Mouse (Mus musculus): Measurements from ENCODE around the gene Nfasc.
A peak's percentile ranks its signal among the peaks of the same experiment; 100 is the strongest.

Gene Nfasc

DNA sequence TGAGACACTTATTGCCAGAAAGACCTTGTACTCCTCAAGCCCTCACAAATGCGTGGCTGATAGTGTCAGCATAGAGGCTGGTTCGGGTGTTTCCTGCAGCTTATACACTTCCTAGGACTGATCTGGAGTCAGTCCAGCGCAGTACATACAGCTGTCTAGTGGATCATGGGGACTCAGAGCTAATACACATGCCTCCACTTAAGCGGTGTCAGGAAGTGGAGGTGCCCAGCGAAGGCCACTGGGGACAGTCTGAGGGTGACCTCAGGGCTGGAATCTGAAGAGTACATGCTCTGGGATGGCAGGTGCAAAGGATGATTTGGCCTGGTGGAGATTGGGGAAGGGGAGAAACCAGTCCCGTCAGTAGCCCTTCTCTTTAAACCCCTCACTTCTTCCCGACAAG, 200.9 kb downstream of the Nfasc start:
- DNase-seq (ENCODE audit: low read depth, low spot score), result no peak
- H3K27me3 ChIP-seq (ENCODE audit: control insufficient read depth, insufficient read depth, low read length, poor library complexity, severe bottlenecking), result no peaks in the 10 kb centered on the region; the same call in 1 of the 2 replicates
- H3K36me3 ChIP-seq (ENCODE audit: control insufficient read depth, insufficient read depth, low read length, poor library complexity, severe bottlenecking), result no peaks in the 10 kb centered on the region

DNA sequence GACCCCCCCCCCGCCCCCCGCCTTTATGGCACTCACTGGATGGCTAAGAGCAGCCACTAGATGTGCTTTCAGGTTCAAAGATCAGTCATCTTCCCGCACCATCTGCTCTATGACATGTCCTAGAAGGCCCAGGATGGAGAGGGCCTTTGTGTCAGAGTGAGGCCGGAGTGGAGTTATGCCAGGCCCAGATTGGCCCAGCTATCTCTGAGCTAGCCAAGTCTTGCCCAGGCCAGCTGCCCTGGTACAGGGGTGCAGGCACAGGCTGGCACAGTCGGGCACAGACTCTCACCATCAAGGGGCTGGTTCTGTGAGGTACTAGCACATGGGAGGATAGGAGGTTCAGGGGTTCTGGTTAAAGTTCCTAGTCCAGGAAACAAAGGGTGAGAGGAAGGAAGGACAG, 203.9 kb downstream of the Nfasc start:
- Histone ChIP-seq H3K36me3 (ENCODE audit: control insufficient read depth, insufficient read depth, low read length, poor library complexity, severe bottlenecking) (no peaks in the 10 kb centered on the region), H3K27me3 (ENCODE audit: control insufficient read depth, insufficient read depth, low read length, poor library complexity, severe bottlenecking) (no peaks in the 10 kb centered on the region; the same call in 1 of the 2 replicates)
- DNase-seq (ENCODE audit: low read depth, low spot score), result no peak

DNA sequence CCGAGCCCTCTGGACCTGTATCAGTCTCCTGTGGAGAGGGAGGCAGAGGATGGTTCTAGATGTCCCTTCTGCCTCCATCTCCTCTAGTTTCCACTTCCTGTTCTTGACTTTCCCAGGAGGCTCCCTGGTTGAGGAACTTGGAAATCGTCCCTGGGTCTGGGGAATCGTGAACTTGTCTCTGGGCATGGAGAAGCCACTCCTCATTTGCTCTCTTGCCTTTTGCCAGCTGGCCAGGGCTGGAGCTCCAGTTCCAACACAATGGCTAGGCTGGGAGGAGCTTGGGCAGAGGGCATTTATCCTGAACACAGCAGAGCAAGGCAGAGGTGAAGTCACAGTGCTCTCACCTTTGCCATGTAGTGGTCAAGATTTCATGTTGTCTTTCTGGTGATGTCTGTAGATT, 205.2 kb downstream of the Nfasc start:
- Histone ChIP-seq H3K36me3 (ENCODE audit: control insufficient read depth, insufficient read depth, low read length, poor library complexity, severe bottlenecking) (no peaks in the 10 kb centered on the region), H3K27me3 (ENCODE audit: control insufficient read depth, insufficient read depth, low read length, poor library complexity, severe bottlenecking) (no peaks in the 10 kb centered on the region)
- no peak for DNase-seq (ENCODE audit: low read depth, low spot score)

DNA sequence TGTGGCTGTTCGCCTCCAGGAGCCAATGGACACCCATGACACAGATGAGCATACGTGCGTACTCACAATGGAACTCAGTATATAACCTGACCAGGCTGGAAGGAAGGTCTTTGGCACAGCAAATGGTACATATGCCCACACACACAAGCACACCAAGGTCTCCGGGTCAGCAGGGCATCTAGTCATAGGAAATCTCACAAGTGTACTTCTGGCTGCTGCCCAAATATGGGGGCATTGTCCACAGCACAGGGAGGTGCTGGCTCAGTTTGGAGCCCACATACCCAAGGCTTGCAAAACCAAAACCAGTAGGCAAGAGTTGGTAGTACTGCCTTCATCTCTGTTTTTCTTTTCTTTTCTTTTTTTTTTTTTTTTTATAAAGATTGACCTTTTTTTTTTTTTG, 206.1 kb downstream of the Nfasc start:
- no peak for DNase-seq (ENCODE audit: low read depth, low spot score)
- no peaks in the 10 kb centered on the region for H3K36me3 ChIP-seq (ENCODE audit: control insufficient read depth, insufficient read depth, low read length, poor library complexity, severe bottlenecking)
- H3K27me3 ChIP-seq (ENCODE audit: control insufficient read depth, insufficient read depth, low read length, poor library complexity, severe bottlenecking), result no peaks in the 10 kb centered on the region

DNA sequence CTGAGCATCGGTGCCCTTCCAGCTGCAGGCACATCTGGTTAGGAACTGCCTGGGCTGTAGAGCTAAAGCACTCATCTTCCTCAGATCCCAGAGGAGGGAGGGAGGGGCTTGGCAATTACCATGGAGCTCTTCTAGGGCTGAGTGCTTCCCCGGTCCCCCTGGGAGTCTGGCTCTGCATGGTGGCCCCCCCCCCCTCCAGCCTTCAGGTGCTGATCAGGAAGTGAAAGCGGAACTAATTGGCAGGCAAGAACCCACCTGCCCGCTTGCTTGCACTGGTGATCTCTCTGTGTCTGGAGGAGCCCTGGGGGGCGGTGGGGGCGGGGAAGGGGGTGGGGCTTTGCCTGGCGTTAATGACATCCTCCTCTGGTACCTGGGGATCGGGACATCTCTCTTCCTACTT, 207.8 kb downstream of the Nfasc start:
- H3K27me3 ChIP-seq (ENCODE audit: control insufficient read depth, insufficient read depth, low read length, poor library complexity, severe bottlenecking), result no peaks in the 10 kb centered on the region
- peak; percentile 86 for DNase-seq (ENCODE audit: low read depth, low spot score)
- H3K36me3 ChIP-seq (ENCODE audit: control insufficient read depth, insufficient read depth, low read length, poor library complexity, severe bottlenecking), result no peaks in the 10 kb centered on the region

DNA sequence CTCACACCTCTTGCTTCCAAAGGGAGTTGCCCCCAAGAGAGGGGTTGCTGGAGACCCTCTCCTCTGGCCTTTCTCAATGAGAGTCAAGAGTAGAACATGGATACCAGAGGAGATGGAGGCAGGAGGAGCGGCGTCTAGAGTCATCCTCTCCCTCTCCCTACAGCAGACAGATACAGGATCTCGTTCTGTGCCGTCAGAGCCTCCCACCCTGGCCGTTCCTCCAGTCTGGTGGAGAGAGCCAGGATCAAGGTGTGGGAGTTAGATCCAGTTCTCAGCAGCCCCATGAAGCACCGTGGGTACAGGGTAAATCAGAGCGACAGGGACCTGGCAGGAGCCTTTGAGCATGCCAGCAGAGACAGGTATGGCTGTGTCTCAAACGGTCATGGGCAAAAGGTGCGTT, 209.1 kb downstream of the Nfasc start:
- Histone ChIP-seq H3K27me3 (ENCODE audit: control insufficient read depth, insufficient read depth, low read length, poor library complexity, severe bottlenecking) (no peaks in the 10 kb centered on the region), H3K36me3 (ENCODE audit: control insufficient read depth, insufficient read depth, low read length, poor library complexity, severe bottlenecking) (no peaks in the 10 kb centered on the region)
- DNase-seq (ENCODE audit: low read depth, low spot score), result no peak

DNA sequence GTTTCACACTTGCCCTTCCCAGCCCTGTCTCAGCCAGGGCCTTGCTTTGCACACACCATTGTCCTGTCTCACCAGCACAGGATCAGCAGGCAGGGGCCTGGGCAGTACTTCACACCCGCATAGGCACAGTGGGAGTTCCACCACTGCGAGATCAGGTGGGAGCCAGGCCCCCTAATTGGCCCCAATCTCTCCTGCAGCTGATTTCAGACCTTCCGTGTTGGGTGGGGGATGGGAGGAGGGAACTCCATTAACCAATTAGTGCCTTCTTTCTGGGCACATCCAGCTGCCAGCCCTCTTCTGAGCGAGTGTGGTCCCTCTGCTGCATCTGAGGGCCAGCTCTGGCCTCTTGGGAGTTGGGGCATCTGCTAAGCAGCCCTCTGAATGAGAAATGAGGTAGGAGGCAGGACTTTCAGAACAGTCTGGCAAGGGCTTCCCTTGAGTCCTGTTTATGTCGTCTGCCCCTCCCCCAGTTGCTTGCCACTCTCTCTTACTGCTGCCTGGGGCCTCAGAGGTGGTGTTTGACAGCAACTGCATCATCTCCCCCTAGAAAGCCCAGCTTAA, 210.9 kb downstream of the Nfasc start:
- peak; percentile 39 for DNase-seq (ENCODE audit: low read depth, low spot score)
- Histone ChIP-seq H3K36me3 (ENCODE audit: control insufficient read depth, insufficient read depth, low read length, poor library complexity, severe bottlenecking) (no peaks in the 10 kb centered on the region), H3K27me3 (ENCODE audit: control insufficient read depth, insufficient read depth, low read length, poor library complexity, severe bottlenecking) (no peaks in the 10 kb centered on the region)

DNA sequence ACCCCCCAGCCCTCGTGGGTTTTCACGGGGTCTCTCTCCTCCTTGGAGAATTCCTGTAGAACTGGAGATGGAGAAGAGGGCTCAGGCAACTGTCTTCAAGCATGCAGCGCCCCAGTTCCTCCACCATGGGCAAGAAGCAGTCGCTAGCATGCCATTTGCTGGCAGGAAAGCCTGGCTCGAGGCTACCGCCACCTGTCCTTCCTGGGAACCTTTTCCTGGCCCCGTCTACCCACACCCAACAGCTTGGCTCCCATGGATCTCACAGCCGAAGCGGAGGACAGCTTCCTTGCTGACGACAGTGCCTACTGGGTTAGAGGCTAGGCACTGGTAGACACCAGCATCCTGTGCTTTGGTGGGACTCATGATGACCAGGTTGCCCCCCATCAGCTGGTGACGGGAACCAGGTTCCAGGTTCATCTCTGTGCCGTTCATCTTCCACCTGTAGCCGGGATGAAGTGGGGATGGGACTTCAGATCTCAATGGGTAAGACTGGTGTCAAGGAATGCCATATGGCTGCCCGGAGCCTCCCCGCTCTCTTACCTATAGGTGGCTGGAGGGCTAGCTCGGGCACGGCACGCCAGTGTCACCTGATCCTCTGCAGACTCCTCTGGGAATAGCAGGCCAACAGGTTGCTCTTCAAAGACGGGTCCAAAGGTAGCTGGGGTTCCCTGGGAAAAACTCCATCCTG, 212.8 kb downstream of the Nfasc start:
- DNase-seq (ENCODE audit: low read depth, low spot score), result no peak
- H3K36me3 ChIP-seq (ENCODE audit: control insufficient read depth, insufficient read depth, low read length, poor library complexity, severe bottlenecking), result no peaks in the 10 kb centered on the region
- H3K27me3 ChIP-seq (ENCODE audit: control insufficient read depth, insufficient read depth, low read length, poor library complexity, severe bottlenecking), result no peaks in the 10 kb centered on the region

DNA sequence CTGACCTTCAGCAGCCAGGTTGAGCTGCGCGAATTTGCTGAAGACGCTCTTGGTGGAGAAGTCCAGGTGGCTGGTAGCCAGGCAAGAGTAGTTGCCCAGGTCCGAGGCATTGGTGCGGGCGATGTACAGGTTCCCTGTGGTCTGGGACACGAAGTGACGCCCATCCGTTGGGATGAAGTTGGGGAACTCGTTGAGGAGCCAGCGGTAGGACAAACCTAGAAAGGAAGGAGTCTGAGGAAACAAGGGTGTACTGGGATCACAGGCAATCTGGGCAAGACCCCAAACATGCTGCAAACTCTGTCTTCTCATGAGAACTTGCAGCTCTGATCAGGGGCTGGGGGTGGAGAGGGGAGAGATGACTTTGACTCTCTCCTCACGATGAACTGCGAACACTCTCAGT, 213.5 kb downstream of the Nfasc start:
- Histone ChIP-seq H3K27me3 (ENCODE audit: control insufficient read depth, insufficient read depth, low read length, poor library complexity, severe bottlenecking) (no peaks in the 10 kb centered on the region), H3K36me3 (ENCODE audit: control insufficient read depth, insufficient read depth, low read length, poor library complexity, severe bottlenecking) (no peaks in the 10 kb centered on the region)
- DNase-seq (ENCODE audit: low read depth, low spot score), result no peak

DNA sequence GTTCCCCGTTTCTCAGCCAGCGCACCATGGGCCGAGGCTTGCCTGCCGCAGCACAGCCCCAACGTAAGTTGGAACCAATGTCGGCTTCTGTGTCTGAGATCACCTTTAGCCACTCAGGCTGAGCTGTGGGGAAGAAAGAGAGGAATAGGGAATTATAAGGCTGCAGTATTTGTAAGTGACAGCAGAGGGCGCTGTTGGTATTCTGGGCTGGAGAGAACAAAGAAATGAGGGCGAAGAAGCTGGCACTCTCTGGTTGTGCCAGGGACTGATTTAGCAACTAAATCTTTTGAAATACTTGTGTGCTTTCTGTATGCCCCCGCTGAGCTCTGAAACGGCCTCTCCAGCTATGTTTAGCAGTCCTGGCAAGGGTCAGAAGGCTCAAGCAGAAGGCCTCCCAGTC, 215.8 kb downstream of the Nfasc start:
- DNase-seq (ENCODE audit: low read depth, low spot score), result peak; percentile 81
- no peaks in the 10 kb centered on the region for H3K27me3 ChIP-seq (ENCODE audit: control insufficient read depth, insufficient read depth, low read length, poor library complexity, severe bottlenecking)

DNA sequence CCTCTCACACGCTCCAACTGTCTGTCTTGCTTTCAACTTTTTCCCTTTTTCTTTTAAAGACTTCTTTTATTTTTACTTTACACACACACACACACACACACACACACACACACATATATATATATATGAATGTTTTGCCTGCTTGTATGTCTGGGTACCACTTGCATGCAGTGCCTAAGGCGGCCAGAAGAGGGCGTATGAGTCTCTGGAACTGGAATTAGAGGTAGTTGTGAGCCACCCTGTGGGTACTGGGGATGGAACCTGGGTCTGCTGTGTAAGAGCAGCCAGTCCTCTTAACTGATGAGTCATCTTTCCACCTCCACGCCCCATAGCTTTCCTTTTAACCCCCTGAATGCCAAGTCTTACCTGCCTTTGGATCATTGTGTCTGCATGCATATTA, 217.7 kb downstream of the Nfasc start:
- peak; percentile 69 for DNase-seq (ENCODE audit: low read depth, low spot score)
- no peaks in the 10 kb centered on the region for H3K27me3 ChIP-seq (ENCODE audit: control insufficient read depth, insufficient read depth, low read length, poor library complexity, severe bottlenecking)
- H3K36me3 ChIP-seq (ENCODE audit: control insufficient read depth, insufficient read depth, low read length, poor library complexity, severe bottlenecking), result no peaks in the 10 kb centered on the region

More for the DNA sequence above, 215.8 kb downstream of the Nfasc start:
- no peaks in the 10 kb centered on the region for H3K36me3 ChIP-seq (ENCODE audit: control insufficient read depth, insufficient read depth, low read length, poor library complexity, severe bottlenecking)

DNA sequence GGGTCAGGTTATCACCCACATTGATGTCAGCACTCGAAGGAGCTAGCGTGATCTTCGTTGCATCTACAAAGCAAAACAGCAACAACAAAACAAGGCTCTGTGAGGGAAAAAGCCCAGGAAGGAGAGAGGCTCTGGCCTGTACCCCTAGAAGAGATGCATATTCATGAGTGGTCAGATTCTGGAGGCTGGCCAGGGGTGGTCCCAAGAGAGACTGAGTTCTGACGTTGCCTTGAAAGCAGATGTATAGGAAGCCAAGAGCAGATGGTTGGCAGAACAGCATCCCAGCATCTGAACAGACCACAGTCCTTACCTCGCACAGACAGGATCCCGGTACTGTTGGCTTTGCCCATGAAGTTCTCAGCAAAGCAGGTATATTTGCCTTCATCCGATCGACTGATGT, 218.5 kb downstream of the Nfasc start:
- no peak for DNase-seq (ENCODE audit: low read depth, low spot score)
- Histone ChIP-seq H3K27me3 (ENCODE audit: control insufficient read depth, insufficient read depth, low read length, poor library complexity, severe bottlenecking) (no peaks in the 10 kb centered on the region), H3K36me3 (ENCODE audit: control insufficient read depth, insufficient read depth, low read length, poor library complexity, severe bottlenecking) (no peaks in the 10 kb centered on the region)

DNA sequence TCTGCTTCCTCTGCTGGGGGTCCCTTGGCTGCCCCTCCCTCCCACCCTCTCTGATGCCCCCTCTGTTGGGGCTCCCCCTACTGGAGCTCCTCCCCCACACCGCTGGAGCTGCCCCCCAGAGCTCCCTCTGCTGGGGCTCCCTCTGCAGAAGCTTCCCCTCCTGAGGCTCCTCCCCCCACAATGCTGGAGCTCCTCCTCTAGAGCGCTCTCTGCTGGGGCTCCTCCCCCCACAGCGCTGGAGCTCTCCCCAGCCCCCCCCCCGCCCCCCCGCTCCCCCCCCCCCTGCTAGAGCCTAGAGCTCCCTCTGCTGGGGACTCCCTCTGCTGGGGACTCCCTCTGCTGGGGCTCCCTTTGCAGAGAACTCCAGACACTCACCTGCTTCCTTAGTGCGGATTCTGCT, 220.8 kb downstream of the Nfasc start:
- Histone ChIP-seq H3K36me3 (ENCODE audit: control insufficient read depth, insufficient read depth, low read length, poor library complexity, severe bottlenecking) (no peaks in the 10 kb centered on the region), H3K27me3 (ENCODE audit: control insufficient read depth, insufficient read depth, low read length, poor library complexity, severe bottlenecking) (no peaks in the 10 kb centered on the region)
- DNase-seq (ENCODE audit: low read depth, low spot score), result peak; percentile 80

DNA sequence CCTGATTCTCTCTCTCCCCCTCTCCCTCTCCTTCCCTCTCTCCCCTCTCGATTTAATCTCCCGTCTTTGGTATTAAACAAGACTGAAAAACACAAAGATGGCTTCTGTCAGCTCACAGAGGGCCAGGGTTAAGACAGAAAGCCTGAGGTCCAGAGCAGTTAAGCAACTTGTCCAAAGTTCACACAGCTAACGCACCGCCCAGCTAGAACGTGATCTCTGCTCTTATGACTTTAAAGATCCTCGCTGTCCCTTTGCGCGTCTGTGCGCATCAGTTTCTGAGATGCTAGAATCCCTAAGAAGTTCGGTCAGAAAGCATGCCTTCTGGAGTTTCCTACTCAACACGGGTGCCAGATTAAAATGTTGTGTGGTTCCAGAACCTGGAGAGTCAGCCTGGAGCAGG, 221.9 kb downstream of the Nfasc start:
- no peaks in the 10 kb centered on the region for H3K36me3 ChIP-seq (ENCODE audit: control insufficient read depth, insufficient read depth, low read length, poor library complexity, severe bottlenecking)
- no peaks in the 10 kb centered on the region for H3K27me3 ChIP-seq (ENCODE audit: control insufficient read depth, insufficient read depth, low read length, poor library complexity, severe bottlenecking)
- DNase-seq (ENCODE audit: low read depth, low spot score), result no peak

DNA sequence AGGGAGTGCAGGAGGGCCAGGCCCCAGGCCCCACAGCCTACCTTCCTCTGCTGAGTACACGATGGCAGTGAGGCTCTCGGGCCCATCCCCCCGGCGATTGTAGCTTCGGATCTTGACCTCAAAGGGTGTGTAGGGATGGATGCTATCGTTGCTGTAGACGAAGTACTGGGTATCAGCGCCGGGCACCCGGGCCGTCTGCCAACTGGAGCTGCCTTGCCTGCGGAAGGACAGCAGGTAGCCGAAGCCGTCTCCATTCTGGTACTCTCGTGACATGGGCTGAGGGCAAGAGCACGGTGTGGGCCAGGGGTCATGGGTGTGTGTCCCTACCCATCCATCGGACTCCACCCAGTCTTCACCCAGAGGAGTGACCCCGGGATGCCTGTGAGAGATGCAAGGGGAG, 223.0 kb downstream of the Nfasc start:
- no peak for DNase-seq (ENCODE audit: low read depth, low spot score)
- no peaks in the 10 kb centered on the region for H3K27me3 ChIP-seq (ENCODE audit: control insufficient read depth, insufficient read depth, low read length, poor library complexity, severe bottlenecking)
- no peaks in the 10 kb centered on the region for H3K36me3 ChIP-seq (ENCODE audit: control insufficient read depth, insufficient read depth, low read length, poor library complexity, severe bottlenecking)

DNA sequence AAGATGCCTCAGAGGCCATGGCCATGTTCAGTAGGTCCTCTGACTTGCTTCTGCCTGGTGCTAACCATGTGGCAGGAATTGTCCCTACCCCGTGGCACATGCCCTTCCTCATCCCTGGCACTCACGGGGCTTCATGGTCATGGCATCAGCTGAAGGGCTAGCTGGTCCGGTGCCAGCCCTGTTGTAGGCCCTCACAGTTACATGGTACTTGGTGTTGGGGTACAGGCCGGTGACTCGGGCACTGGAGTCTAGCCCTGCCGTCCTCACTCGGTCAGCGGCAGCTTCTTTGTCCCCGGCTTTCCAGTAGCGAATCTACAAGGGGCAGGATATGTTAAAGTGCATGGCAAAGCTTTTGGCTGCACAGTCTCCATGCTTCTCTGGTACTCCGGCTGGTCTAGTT, 224.8 kb downstream of the Nfasc start:
- no peak for DNase-seq (ENCODE audit: low read depth, low spot score)
- no peaks in the 10 kb centered on the region for H3K27me3 ChIP-seq (ENCODE audit: control insufficient read depth, insufficient read depth, low read length, poor library complexity, severe bottlenecking)
- no peaks in the 10 kb centered on the region for H3K36me3 ChIP-seq (ENCODE audit: control insufficient read depth, insufficient read depth, low read length, poor library complexity, severe bottlenecking)
